Mouse (Mus musculus): Measurements from ENCODE around the gene Ppp1r16b.

Ppp1r16b gene

DNA sequence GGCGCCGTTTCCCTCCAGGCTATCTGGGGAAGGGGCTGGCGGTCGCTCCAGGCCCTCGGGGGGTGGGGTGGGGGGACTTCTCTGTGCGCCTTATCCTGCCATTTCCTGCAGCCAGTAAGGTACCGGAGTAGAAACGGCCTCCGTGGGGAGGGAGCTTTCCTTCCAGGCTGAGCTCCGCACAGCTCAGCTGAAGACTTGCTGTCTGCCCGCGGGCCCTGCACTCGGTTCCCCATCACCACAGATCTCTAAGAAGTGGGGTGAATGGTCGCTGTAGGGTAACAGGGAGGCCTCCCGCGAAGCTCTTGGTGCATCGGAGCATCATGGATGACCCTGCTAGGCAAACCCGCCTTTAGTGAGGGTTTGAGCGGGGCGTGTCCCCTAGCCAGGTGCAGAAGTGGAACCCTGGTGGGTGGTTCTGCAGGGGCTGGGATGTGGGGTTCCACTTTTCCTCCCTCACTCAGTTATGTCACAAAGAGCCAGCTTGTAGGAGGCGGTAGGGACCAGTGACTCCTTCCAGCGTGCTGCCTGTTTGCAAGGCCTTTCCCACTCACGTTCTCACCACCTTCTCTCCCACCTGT is 3.3 kb downstream of the Ppp1r16b start:
- DNase-seq (ENCODE audit: low spot score in 2 of 2) = peak; percentile 60 to 62

DNA sequence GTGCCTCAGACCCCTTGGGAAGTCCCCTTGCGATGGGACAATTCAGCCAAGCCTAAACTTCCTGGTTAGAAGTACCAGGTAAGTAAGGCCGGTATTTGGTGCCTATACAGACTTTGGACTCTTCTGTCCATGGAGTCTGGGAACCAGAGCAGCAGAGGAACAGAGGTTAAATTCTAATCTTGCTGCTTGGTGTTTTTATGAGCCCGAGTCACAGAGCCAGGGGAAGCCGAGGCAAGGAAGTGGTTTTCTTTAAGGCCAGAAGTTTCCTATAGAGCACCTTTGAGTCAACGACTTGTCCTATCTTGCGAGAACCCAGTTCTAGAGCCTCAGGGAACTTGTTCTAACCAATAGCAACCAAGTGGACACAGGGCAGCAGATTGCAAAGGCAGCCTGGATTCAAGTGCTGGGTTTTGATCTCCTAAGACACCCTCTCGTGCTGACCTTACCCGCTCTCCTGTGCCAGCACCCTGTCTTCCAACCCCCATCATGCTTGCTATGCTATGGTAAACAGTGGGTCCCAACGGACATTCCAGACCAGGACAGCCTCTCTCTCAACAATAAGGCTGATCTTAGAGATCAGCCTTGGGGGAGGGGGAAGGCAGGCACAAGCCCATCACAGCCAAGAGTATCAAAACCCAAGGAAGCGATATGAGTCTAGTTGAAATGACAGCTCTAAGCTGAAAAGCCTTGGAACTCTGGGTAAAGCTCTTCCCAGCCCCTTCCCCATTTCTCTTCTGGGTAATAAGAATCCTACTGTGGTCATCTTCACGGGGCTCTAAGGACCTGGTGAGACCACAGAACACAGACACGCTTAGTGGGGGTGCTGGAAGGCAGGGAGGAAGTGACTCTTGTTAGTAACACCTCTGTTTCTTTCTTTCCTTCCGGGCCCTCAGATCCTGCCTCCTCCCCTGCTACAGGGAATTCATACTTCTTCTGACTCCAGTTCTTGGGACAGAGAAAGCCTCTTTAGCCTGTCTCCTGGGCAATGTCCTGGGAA is 4.3 kb downstream of the Ppp1r16b start:
- DNase-seq (ENCODE audit: low spot score in 2 of 2) = peak; percentile 57 to 63

DNA sequence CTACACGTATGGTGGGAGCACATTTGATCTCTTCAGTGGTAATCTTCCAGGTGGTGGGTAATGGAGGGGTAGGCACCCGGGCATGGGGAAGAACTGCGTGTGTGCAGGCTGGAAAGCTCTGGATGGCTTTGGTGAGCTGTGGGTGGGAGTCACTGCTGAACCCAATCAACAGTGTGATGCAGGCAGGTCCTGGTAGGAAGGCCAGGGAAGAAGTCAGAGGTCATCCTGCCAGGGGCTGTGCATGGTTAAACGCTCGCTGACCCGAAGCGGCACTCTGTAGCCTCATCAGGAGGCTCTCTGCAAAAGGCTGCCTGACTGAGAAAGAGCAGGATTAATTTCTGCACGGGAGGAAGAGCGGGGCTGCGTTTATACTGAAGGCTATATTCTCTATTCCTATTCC is 5.4 kb downstream of the Ppp1r16b start:
- no peak for DNase-seq (ENCODE audit: low spot score in 2 of 2)

DNA sequence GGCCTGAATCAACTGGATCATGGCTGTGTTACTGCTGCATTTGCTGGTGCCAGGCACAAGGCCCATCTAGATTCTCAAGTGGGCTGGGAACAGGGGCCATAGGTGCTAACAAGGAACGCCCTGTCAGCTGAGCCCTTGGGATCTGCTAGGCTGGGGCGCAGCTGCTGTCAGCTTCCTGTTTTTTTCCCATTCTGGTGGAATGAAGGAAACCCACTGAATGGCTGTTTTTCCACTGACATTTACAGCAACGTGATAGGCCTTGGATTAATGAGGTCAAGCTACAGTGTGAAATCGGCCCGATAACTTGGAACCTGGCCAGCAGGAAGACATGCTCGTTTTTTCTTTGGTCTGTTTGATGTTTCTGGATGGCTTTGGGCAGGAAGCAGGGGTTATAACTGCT is 7.6 kb downstream of the Ppp1r16b start:
- DNase-seq (ENCODE audit: low spot score in 2 of 2) = peak in 1 of 2 experiments; percentile 27

DNA sequence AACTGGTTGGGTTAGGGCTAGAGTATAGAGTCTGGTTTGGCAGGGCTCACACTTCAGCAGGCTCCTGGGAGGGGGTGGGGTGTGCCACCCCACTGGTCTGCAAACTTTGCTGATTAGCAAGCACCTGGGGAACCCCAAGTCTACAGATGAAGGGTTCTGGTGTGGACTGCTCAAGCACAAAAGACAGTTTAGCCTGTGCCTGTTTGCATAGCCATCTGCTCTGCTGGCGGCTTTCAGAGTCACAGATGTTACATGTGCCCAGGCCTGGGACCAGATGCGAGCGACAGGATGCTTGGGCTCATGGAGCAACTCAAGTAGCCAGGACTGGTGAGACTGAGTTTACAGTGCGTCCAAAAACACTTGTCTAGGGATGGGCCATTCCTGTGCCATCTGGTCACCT is 8.3 kb downstream of the Ppp1r16b start:
- peak; percentile 49 to 59 for DNase-seq (ENCODE audit: low spot score in 2 of 2)

DNA sequence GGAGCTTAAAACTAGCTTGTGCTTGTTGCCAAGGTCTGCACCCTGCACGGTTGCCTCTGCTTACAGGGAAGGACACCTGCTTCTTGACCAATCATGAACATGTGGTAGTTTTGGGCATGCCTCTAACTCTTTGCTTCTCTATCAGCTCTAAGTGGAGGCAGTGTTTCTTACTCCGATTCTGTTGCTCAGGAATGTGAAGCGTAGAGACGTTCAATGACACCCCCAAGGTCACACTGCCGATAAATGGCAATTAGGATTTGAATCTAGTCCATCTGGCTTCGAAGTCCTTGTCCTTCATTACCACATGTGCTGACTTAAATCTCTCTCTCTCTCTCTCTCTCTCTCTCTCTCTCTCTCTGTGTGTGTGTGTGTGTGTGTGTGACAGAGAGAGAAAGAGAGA is 8.9 kb downstream of the Ppp1r16b start:
- no peak for DNase-seq (ENCODE audit: low spot score in 2 of 2)

DNA sequence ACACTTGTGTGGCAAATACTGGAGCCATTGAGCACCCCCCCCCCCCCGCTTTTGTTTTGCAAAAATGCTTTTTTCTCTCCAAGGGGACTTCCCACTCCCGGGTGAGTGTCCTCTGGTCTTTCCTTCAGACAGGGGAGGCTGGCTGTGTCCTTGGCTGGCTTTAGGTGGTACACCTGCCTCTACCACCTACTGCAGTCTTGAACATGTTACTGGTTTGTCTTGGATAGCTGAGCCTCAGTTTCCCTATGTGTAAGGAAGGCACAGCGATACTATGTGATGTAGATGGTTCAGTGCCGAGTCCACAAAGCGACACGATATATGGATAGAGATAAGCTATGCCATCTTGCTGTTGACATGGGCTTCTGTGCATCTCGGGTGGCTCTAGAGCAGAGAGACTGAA is 9.6 kb downstream of the Ppp1r16b start:
- no peak for DNase-seq (ENCODE audit: low spot score in 2 of 2)

DNA sequence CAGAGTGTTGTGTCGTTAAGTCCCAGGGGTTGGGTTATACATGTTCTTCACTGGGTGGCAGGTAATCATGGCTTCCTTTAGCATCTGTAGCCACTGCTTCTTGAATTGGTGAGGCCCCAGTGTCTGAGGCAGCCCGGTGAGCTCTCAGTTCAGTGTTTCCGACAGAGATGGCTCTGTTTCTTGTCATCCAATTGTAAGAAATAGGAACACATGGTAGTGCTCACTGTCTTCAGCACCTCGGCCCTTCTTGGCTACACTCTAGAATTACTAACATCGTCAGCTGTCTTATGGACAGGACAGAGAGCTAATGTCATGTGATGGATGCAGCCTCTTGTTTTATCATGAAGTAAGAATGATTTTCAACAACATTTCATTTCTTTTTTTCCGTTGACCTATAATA is 10.0 kb downstream of the Ppp1r16b start:
- DNase-seq (ENCODE audit: low spot score in 2 of 2) = no peak

DNA sequence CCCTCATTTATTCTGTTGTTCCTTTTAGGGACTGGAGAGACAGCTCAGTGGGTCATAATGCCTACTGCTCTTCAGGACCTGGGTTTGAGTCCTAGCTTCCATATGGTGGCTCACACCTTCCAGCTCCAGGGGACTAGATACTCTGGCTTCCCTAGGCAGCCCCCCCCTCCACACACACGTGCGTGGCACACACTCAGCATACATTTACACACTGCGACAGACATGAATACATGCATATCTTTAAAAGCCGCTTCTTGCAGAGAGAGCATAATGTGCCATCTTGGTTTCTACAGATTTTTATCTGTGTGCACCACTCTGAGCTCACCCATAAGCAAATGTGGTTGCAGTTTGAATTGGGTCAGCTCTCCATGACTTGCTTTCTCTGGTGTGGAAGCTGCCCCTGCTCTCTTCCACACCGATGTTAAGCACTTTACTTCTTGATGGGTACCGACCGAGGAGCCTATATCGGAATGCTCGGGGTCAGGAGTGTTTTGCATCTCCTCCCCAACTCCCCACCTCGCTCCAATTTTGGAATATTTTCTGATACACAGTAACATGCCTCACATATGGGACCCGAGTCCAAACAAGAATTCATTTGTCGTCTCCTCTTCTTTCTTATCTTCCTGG is 10.8 kb downstream of the Ppp1r16b start:
- DNase-seq (ENCODE audit: low spot score in 2 of 2) = no peak

DNA sequence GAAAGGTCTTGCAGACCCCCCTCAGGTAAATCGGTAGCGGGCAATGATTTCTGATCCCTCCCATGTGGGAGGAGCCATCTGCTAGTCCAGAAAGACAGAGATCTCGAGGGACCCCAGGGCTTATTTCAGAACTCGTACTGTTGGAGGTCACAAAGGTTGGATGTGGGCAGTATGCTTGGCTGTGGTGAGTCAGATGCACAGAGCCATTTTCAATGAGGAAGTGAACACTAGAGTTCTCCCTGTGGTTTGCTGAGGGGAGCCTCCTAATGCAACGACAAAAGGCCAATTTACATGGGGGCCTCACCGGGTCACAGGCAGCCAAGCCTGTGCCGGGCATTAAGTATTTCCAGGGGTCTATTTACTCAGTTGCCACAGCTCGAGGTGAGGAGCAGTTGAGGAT is 12.7 kb downstream of the Ppp1r16b start:
- no peak for DNase-seq (ENCODE audit: low spot score in 2 of 2)

DNA sequence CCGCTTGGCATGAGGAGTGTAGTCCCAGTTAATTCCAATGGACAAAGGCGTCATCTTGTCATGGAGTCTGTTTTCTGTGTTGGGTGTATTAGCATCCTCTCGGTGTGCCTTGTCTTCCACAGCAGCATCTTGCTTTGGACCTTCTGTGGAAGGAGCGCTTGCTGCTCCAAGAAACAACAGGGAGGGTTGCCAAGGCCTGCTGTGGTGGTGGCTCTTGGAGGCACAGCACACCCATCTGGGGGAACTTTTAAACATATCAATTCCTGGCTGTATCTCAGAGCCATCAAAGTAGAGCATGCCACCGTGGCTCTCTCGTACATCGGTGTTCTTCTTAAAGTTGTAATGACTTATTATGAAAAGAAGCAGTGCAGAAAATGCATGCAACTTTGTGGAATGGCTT is 13.9 kb downstream of the Ppp1r16b start:
- no peak for DNase-seq (ENCODE audit: low spot score in 2 of 2)

DNA sequence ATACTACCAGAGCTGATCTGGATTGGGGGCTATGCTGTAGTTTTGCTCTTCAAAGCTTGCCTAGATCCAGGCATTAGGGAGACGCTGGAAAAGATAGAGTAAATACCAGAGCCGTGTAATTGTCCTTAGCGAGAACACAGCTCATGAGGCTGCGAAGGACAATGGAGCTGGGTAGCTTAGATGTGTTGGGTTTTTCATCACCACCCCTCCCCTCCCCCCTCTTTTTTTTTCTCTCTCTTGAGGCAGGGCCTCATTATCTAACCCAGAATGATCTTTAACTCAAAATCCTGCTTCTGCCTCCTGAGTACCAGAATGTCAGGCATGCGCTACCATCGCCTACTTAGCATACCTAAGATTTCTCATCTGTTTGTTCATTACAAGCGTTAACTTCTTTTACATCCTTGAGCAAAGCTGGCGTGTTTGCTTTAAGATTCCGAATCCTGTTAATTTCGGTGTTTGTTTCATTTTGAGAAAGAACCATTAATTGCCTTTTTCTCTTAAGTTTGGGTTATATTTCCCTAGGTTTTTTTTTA is 15.2 kb downstream of the Ppp1r16b start:
- no peak for DNase-seq (ENCODE audit: low spot score in 2 of 2)

DNA sequence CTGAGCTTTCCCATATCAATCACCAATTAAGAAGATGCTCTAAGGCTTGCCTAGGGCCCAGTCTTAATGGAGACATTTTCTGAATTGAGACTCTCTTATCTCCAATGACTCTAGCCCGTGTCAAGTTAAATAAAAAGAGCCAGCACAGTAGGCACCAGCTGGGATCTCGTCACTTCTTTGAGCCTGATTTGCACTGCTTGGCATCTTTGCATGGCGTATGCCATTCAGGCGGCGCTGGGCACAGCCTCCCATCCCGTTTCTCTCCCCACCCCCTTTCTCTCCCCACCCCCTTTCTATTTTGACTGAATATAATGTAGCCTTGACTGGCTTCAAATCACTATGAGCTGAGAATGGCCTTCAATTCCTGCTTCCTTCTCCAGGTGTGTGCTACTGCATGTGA is 16.5 kb downstream of the Ppp1r16b start:
- DNase-seq (ENCODE audit: low spot score in 2 of 2) = no peak

DNA sequence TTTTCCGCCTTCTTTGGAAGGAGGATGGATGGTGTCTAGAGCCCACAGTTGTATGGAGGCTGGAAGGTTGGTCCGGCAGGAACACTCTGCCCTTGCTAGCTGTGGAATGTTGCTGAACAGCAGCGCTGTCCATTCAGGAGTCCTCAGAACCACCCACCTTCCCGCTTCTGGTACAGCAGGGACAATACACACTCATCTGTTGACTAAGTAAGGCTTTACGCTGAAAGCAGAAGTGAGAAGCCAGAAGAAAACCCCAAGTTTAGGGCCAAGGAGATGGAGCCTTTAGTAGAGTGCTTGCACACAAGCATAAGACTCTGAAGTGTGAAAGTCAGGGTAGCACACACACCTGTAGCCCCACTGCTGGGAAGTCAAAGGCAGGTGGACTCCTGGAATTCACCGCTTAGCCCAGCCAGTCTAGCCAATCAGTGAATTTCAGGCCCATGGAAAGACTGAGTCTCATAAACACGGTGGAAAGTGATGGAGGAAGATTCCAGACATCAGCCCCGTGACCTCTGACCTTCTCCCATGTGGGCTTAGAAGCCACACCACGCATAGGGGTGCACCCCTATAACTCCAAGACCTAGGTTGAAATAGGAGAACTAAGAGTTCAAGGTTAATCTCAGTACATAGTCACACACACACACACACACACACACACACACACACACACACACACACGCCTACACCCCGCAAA is 17.3 kb downstream of the Ppp1r16b start:
- DNase-seq (ENCODE audit: low spot score in 2 of 2) = no peak

DNA sequence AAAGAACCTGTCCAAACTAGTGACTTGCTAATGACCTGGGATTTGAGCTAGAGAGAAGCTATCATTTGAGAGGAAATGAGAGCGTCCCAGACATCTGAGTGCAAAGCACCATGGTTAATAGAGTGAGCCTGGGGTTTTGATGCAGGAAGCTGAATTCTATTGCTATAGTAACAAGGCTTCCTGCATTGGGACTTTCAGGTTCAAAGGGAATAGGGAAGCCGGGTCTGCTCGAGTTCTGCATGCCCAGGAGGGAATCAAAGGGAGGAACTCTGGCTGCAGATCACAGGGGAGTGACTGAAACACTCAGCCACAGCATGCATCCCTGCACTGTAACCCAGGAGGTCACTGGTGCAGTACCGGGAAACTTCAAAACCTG is 17.8 kb downstream of the Ppp1r16b start:
- DNase-seq (ENCODE audit: low spot score in 2 of 2) = peak in 1 of 2 experiments; percentile 25

DNA sequence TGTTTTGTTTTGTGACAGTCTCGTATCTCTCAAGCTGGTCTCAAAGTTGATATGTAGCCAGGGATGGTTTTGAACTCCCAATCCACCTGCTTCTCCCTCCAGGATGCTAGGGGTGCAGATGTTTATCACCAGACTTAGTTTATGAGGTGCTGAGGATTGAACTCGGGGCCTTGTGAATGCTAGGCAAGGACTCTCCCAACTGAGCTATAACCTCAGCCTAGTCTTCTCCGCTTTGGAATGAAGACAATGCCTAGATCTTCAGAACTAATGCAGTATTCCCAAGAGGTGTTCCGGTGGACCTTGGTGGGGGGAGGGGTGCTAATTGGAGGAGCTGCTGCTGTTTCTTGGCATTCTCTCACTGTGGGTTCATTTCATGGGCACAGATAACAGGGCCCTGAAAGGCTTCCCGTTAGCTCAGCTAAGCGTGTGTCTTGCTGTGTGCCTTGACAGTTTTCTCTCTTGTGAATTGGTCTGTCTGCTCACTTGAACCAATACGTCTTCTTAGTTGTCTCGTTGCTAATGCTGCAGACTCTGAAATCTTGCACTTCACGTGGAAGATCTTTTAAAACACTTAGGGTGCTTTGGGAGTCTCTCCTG is 19.1 kb downstream of the Ppp1r16b start:
- DNase-seq (ENCODE audit: low spot score in 2 of 2) = no peak

DNA sequence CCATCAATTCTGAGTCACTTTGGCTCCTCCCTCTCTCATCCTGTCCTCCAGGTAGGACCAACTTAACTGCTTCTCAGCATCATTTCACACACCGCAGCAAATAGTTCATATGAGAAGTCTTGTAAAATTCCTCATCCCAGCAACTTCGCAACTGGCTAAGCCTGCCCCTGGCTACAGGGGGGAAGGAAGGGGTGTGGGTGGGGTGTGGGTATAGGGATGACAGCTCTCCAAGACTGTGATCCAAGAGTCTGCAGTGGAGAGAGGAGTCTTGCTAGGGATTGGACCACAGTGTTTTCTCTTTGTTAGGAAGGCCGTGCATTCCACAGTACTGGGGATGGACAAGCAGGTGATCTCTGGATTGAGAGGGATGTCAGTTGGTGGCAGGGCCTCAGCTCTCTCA is 19.7 kb downstream of the Ppp1r16b start:
- DNase-seq (ENCODE audit: low spot score in 2 of 2) = no peak

DNA sequence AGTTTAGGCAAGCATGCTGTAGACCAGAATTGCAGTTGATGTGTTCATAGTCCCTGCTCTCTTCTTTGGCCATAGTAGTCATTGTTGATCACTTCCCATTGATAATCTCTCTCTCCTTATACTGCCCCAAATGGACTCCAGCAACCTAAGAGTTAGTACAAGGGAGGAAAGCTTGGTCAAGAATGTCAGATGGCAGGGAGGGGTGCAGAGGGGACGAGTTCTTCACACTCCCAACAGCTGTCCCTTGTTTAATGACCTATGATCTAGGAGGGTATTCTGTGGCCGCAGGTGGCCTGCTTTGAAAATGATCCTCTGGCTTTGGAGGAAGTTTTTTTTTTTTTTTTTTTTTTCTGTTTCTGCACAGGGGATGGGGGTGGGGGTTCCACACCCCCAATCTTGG is 21.2 kb downstream of the Ppp1r16b start:
- DNase-seq (ENCODE audit: low spot score in 2 of 2) = no peak

DNA sequence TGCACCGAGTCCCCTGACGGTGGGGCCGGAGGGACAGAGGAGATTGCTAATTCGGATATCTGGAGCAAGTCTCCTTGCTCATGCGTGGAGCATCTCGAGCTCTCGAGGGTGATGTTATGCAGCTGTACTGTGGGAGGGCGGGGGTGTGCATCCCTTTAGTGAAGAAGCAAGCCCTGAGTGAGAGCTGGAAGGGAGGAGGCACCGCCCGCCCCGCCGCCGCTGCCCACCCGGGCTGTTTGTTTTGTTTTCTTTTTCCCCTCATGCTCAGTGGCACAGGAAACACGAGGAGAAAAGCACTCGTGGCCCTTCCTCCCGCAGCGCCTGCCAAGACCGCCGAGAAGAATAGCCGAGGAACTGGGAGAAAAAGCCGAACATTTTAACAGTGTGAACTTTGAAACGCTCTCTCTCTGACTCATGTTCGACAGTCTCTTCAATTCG is 22.6 kb downstream of the Ppp1r16b start:
- peak; percentile 71 for DNase-seq (ENCODE audit: low spot score in 2 of 2)

DNA sequence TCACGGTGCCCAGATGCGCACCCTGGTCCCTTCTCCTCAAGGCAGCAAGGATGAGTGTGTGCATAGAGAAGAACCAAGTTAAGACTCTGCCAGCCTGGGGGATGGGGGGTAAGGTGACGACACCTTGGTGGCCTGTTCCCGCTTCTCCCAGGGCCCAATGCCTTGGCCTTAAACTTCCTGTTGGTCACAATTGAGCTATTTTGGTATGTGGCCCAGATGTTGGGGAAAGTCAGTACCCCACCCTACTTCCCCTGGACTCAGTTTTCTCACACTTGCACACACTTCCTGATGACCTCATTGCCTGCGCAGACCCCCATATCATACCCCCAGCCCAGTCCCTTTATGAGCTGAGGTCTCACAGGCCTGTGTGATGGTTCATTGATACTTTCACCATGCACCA is 23.9 kb downstream of the Ppp1r16b start:
- no peak for DNase-seq (ENCODE audit: low spot score in 2 of 2)

DNA sequence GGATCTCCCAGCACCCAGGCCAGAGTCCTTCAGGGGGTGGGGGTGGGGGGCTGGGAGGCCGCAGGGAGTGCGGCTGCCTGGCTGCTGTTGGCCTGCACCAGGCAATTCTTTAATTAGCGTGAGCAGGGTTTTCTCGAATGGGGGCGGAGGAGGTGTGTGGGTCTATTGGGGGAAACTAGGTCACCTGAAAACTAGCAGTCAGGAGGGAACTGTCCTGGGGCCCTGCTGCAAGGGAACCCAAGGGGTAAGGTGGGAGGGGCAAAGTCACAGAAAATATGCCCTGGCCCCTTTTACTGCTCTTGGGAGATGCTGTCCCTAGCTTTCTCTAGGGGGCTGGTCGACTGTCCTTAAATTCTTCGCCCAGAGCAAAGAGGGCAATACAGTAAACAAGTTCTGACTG is 24.4 kb downstream of the Ppp1r16b start:
- DNase-seq (ENCODE audit: low spot score in 2 of 2) = peak; percentile 53 to 63
